Mouse (Mus musculus) neural tube, embryonic 14.5 days (tissue): ENCODE data around the gene Scgb1c1. TPM values are rescaled to one million over a fixed set of nuclear protein-coding genes. Genes with fewer than 3 reads are reported as not detected.

ENCODE experiments used
- ATAC-seq: fragments of 200-750 bp; cut with Nextera tagmentation; 2 replicates; pipeline ENCODE4 v1.8.0; 2017; ENCODE audit warnings: low read depth, mild to moderate bottlenecking, moderate TSS enrichment, moderate library complexity
- H3K27ac ChIP-seq: fragments of 300-500 bp; sonication (generic); 2 replicates; pipeline ENCODE4 v1.5.1; 2014; ENCODE audit warnings: low read depth, mild to moderate bottlenecking, control low read depth, low read length, moderate library complexity, mixed read lengths
- H3K27me3 ChIP-seq: fragments of 300-500 bp; sonication (generic); 2 replicates; pipeline ENCODE4 v1.6.1; 2014; ENCODE audit warnings: low read length; ENCODE audit not compliant: control insufficient read depth, insufficient read depth
- H3K36me3 ChIP-seq: fragments of 300-500 bp; sonication (generic); 2 replicates; pipeline ENCODE4 v1.6.1; 2014; ENCODE audit warnings: low read length, mixed read lengths; ENCODE audit not compliant: control insufficient read depth, insufficient read depth
- H3K4me1 ChIP-seq: fragments of 300-500 bp; sonication (generic); 2 replicates; pipeline ENCODE4 v1.6.1; 2014; ENCODE audit warnings: low read length; ENCODE audit not compliant: control insufficient read depth, insufficient read depth
- H3K4me2 ChIP-seq: fragments of 300-500 bp; sonication (generic); 2 replicates; pipeline ENCODE4 v1.6.1; 2014; ENCODE audit warnings: mild to moderate bottlenecking, low read depth, low read length, control low read depth
- H3K4me3 ChIP-seq: fragments of 300-500 bp; sonication (generic); 2 replicates; pipeline ENCODE4 v1.5.1; 2014; ENCODE audit warnings: low read depth, low read length, control low read depth, mixed read lengths
- H3K9ac ChIP-seq: fragments of 300-500 bp; sonication (generic); replicated peaks from 2 replicates; pipeline ENCODE4 v1.6.1; 2014; ENCODE audit warnings: low read depth, mild to moderate bottlenecking, control low read depth, low read length, mixed read lengths
- H3K9me3 ChIP-seq: fragments of 300-500 bp; sonication (generic); 2 replicates; pipeline ENCODE4 v1.6.1; 2016; ENCODE audit warnings: low read length; ENCODE audit not compliant: control insufficient read depth
- WGBS: fragments of 180-500 bp; shearing (Covaris S2); extraction: QIAGEN DNeasy Blood & Tissue Kit; methylation state at CpG from one replicate; pipeline ENCODE4 v1.1.7; 2014; 5-methylcytosine and 5-hydroxymethylcytosine counted together
- polyA plus RNA-seq: library from polyadenylated mRNA; unstranded; fragments of >200 nt; fragmentation: Nextera tagmentation; extraction: Ambion mirVana; gene quantifications from 2 replicates; pipeline ENCODE4 v1.2.1, GENCODE M21; 2014

Scgb1c1 gene
- polyA plus RNA-seq, 1 experiment from 2014 or later = not detected

- WGBS = 41% methylated on average over 5 of the region's 5 CpGs
Measured at GRCm38 (mm10) chr7:140821305-140821652, 24.1 kb upstream of the Scgb1c1 start.

GRCm38 (mm10) chr7:140821653-140822329 lies 23.6 kb upstream of the Scgb1c1 start, which contains the start of gene Zfp941:
Gene Zfp941 (minus strand): TSS chr7:140822178.
- Histone ChIP-seq H3K9ac (peak within 1 kb of the TSS; percentile 84), H3K36me3 (no peaks in the 10 kb centered on the region; the same call in 1 of the 2 replicates), H3K27ac (peak within 1 kb of the TSS; percentile 93), H3K27me3 (no peaks in the 10 kb centered on the region), H3K4me1 (0 out of 2 replicates have a peak, but pooled peaks cover 6% of the 10 kb centered on the region), H3K4me2 (peak within 1 kb of the TSS; percentile 60), H3K9me3 (no peaks in the 10 kb centered on the region), H3K4me3 (peak within 1 kb of the TSS; percentile 61)
- WGBS = 1% methylated on average over 21 of the region's 21 CpGs
- ATAC-seq = peak; percentile 93

More at GRCm38 (mm10) chr7:140821305-140821652, 24.1 kb upstream of the Scgb1c1 start:
- peak overlapping the region; percentile 61 for H3K4me3 ChIP-seq
- H3K9ac ChIP-seq = peak overlapping the region; percentile 84
- H3K9me3 ChIP-seq = no peaks in the 10 kb centered on the region
- no peaks in the 10 kb centered on the region for H3K27me3 ChIP-seq
- peak overlapping the region; percentile 60 for H3K4me2 ChIP-seq
- 0 out of 2 replicates have a peak, but pooled peaks cover 6% of the 10 kb centered on the region for H3K4me1 ChIP-seq
- peak overlapping the region; percentile 93 for H3K27ac ChIP-seq
- peak; percentile 66 for ATAC-seq
- H3K36me3 ChIP-seq = no peaks in the 10 kb centered on the region; the same call in 1 of the 2 replicates

GRCm38 (mm10) chr7:140822731-140823130 lies 22.6 kb upstream of the Scgb1c1 start:
- Histone ChIP-seq H3K9me3 (no peaks in the 10 kb centered on the region), H3K4me3 (no peak overlapping the region), H3K27ac (no peak overlapping the region), H3K36me3 (no peaks in the 10 kb centered on the region), H3K4me1 (0 out of 2 replicates have a peak, but pooled peaks cover 6% of the 10 kb centered on the region), H3K9ac (no peak overlapping the region), H3K27me3 (no peaks in the 10 kb centered on the region), H3K4me2 (no peak overlapping the region)
- ATAC-seq = no peak
- 96% methylated on average over 4 of the region's 4 CpGs for WGBS

- H3K4me2 ChIP-seq = no peak overlapping the region
- no peak; the same call in 1 of the 2 replicates for ATAC-seq
- 50% methylated on average over 8 of the region's 8 CpGs for WGBS
- H3K9ac ChIP-seq = no peak overlapping the region
- no peaks in the 10 kb centered on the region for H3K9me3 ChIP-seq
- H3K27me3 ChIP-seq = no peaks in the 10 kb centered on the region
- no peak overlapping the region for H3K27ac ChIP-seq
- no peaks in the 10 kb centered on the region for H3K36me3 ChIP-seq
- H3K4me1 ChIP-seq = no peaks in the 10 kb centered on the region
- H3K4me3 ChIP-seq = no peak overlapping the region
Measured at GRCm38 (mm10) chr7:140828171-140828881, 17.0 kb upstream of the Scgb1c1 start.

GRCm38 (mm10) chr7:140831447-140831846 lies 13.9 kb upstream of the Scgb1c1 start:
- no peak overlapping the region for H3K4me2 ChIP-seq
- no peaks in the 10 kb centered on the region for H3K9me3 ChIP-seq
- ATAC-seq = no peak
- 78% methylated on average over 6 of the region's 6 CpGs for WGBS
- H3K27me3 ChIP-seq = no peaks in the 10 kb centered on the region
- H3K9ac ChIP-seq = no peak overlapping the region
- H3K4me1 ChIP-seq = no peaks in the 10 kb centered on the region
- no peak overlapping the region for H3K27ac ChIP-seq
- no peaks in the 10 kb centered on the region for H3K36me3 ChIP-seq
- no peak overlapping the region for H3K4me3 ChIP-seq

- ATAC-seq = no peak
- 91% methylated on average over 4 of the region's 4 CpGs for WGBS
- no peak overlapping the region for H3K27ac ChIP-seq
- no peak overlapping the region for H3K4me3 ChIP-seq
- no peaks in the 10 kb centered on the region for H3K4me1 ChIP-seq
- no peaks in the 10 kb centered on the region for H3K36me3 ChIP-seq
- H3K9me3 ChIP-seq = no peaks in the 10 kb centered on the region
- no peak overlapping the region for H3K4me2 ChIP-seq
- H3K27me3 ChIP-seq = no peaks in the 10 kb centered on the region
- H3K9ac ChIP-seq = no peak overlapping the region
Measured at GRCm38 (mm10) chr7:140833341-140833740, 12.0 kb upstream of the Scgb1c1 start.

GRCm38 (mm10) chr7:140834968-140835757 lies 10.2 kb upstream of the Scgb1c1 start, which contains the start of gene Urah:
Gene Urah (plus strand): TSS chr7:140835018.
- H3K27ac ChIP-seq = no peak within 1 kb of the TSS
- H3K4me1 ChIP-seq = no peaks in the 10 kb centered on the region
- 49% methylated on average over 20 of the region's 20 CpGs for WGBS
- ATAC-seq = no peak
- no peaks in the 10 kb centered on the region for H3K9me3 ChIP-seq
- no peaks in the 10 kb centered on the region for H3K27me3 ChIP-seq
- no peak within 1 kb of the TSS for H3K9ac ChIP-seq
- H3K36me3 ChIP-seq = no peaks in the 10 kb centered on the region
- H3K4me2 ChIP-seq = no peak within 1 kb of the TSS
- no peak within 1 kb of the TSS for H3K4me3 ChIP-seq

GRCm38 (mm10) chr7:140835758-140836087 lies 9.6 kb upstream of the Scgb1c1 start:
- Histone ChIP-seq H3K4me1 (no peaks in the 10 kb centered on the region), H3K27ac (no peak overlapping the region), H3K4me2 (no peak overlapping the region), H3K27me3 (no peaks in the 10 kb centered on the region), H3K9me3 (no peaks in the 10 kb centered on the region), H3K9ac (no peak overlapping the region), H3K4me3 (no peak overlapping the region), H3K36me3 (no peaks in the 10 kb centered on the region)
- no peak for ATAC-seq
- 77% methylated on average over 2 of the region's 2 CpGs for WGBS
